Mouse (Mus musculus): ENCODE results near the gene Gcgr. TPM values are rescaled to one million over a fixed set of nuclear protein-coding genes. Genes with fewer than 3 reads are reported as not detected.

The Gcgr gene
- total and polyA plus RNA-seq, 3 experiments, result 0.09 to 0.20 (median 0.13) TPM

GRCm38 (mm10) chr11:120573585-120574277 lies 43.2 kb downstream of the Gcgr start (continued):
- TF ChIP-seq MAZ (IDR thresholded peaks at IDR 0.05; ENCODE audit: low read depth, low read length), result no peak
- TF ChIP-seq E2F4 (IDR thresholded peaks at IDR 0.05; ENCODE audit: insufficient replicate concordance, low read depth, low read length), result 0 out of 2 replicates have a peak, but pooled peaks have one; percentile 25
- TF ChIP-seq MYC (IDR thresholded peaks at IDR 0.05; ENCODE audit: low read depth, low read length), result peak; percentile 96
- TF ChIP-seq NRF1 (IDR thresholded peaks at IDR 0.05; ENCODE audit: low read depth, low read length), result no peak
- no peak for TF ChIP-seq MAFK (IDR thresholded peaks at IDR 0.05; ENCODE audit: insufficient replicate concordance, low read length)
- TF ChIP-seq CHD1 (IDR thresholded peaks at IDR 0.05; ENCODE audit: low read depth, low read length), result peak; percentile 93
- no peak; the same call in 1 of the 2 replicates for TF ChIP-seq HCFC1 (IDR thresholded peaks at IDR 0.05; ENCODE audit: low read depth, low read length)
- peak; percentile 13; the same call in 1 of the 2 replicates for TF ChIP-seq SIN3A (IDR thresholded peaks at IDR 0.05; ENCODE audit: low read length)
- TF ChIP-seq TCF12 (IDR thresholded peaks at IDR 0.05; ENCODE audit: low read depth, low read length), result no peak
- TF ChIP-seq TBP (conservative IDR thresholded peaks at IDR 0.05; ENCODE audit: low read depth, low read length), result peak; percentile 47; the same call in 1 of the 2 replicates
- no peak for TF ChIP-seq ZC3H11A (IDR thresholded peaks at IDR 0.05; ENCODE audit: low read depth, low read length)
- no peak for TF ChIP-seq MEF2A (IDR thresholded peaks at IDR 0.05; ENCODE audit: borderline replicate concordance, low read depth, low read length)
- no peak for TF ChIP-seq RCOR1 (conservative IDR thresholded peaks at IDR 0.05; ENCODE audit: low read depth, low read length)
- TF ChIP-seq PAX5 (IDR thresholded peaks at IDR 0.05; ENCODE audit: low read length), result no peak
- TF ChIP-seq KAT2A (IDR thresholded peaks at IDR 0.05; ENCODE audit: insufficient replicate concordance, low read length), result no peak
- no peak for TF ChIP-seq RAD21 (IDR thresholded peaks at IDR 0.05; ENCODE audit: low read depth, low read length)

- TF ChIP-seq ZKSCAN1 (IDR thresholded peaks at IDR 0.05; ENCODE audit: borderline replicate concordance, low read depth, low read length) (no peak), IRF4 (IDR thresholded peaks at IDR 0.05; ENCODE audit: low read depth, low read length) (no peak), RAD21 (IDR thresholded peaks at IDR 0.05; ENCODE audit: low read depth, low read length) (no peak), GABPA (IDR thresholded peaks at IDR 0.05; ENCODE audit: insufficient replicate concordance, low read depth, low read length) (no peak), ZNF384 (IDR thresholded peaks at IDR 0.05; ENCODE audit: low read depth, low read length) (no peak), NELFE (IDR thresholded peaks at IDR 0.05; ENCODE audit: low read depth, low read length) (no peak), CTCF (conservative IDR thresholded peaks at IDR 0.05 in 1 of 2, IDR thresholded peaks at IDR 0.05 in 1 of 2; ENCODE audit: low read depth in 2 of 2, low read length in 2 of 2) (no peak), TCF12 (IDR thresholded peaks at IDR 0.05; ENCODE audit: low read depth, low read length) (no peak), HCFC1 (IDR thresholded peaks at IDR 0.05; ENCODE audit: low read depth, low read length) (no peak)
- peak overlapping the region; percentile 75 for H3K4me2 ChIP-seq (ENCODE audit: insufficient read depth, low read depth, poor library complexity, severe bottlenecking)
- no peaks in the 10 kb centered on the region for H3K27me3 ChIP-seq (replicated peaks)
- H3K79me2 ChIP-seq (replicated peaks; ENCODE audit: control insufficient read depth, extremely low read depth, insufficient read depth, poor library complexity, severe bottlenecking), result peaks cover 39% of the 10 kb centered on the region
- in situ Hi-C loops (cut with MboI; ENCODE audit: low pct_ligation_motif_present, low pct_unique_long_range_greater_than_20kb, low sequenced_read_pairs) (no loop called here), dilution Hi-C loops (cut with MboI; ENCODE audit: extremely low pct_ligation_motif_present, extremely low pct_unique_long_range_greater_than_20kb, low sequenced_read_pairs) (no loop called here)
- peak overlapping the region; percentile 36 to 93 (median 81) for H3K4me3 ChIP-seq (replicated peaks in 1 of 3; ENCODE audit: low read depth in 2 of 3, low read length in 2 of 3, poor library complexity in 1 of 3)
- H3K9me3 ChIP-seq (replicated peaks; ENCODE audit: low read length), result no peaks in the 10 kb centered on the region
- peak; percentile 21 for DNase-seq (ENCODE audit: extremely low read depth)
- peaks cover 13 to 63% of the 10 kb centered on the region in 2 experiments for H3K4me1 ChIP-seq (ENCODE audit: control insufficient read depth in 1 of 2, insufficient read depth in 2 of 2)
- peak overlapping the region; percentile 37; the same call in 1 of the 2 replicates for H3K27ac ChIP-seq (ENCODE audit: insufficient read depth, low read depth)
- peaks cover 40 to 52% of the 10 kb centered on the region in 2 experiments for H3K36me3 ChIP-seq (replicated peaks in 1 of 2; ENCODE audit: control insufficient read depth in 1 of 2, insufficient read depth in 1 of 2, low read length in 1 of 2)
- peak overlapping the region; percentile 98 for H3K9ac ChIP-seq (ENCODE audit: insufficient read depth, low read depth)
Observed at GRCm38 (mm10) chr11:120574278-120574600, 43.7 kb downstream of the Gcgr start.
